ENCODE assay signal across 18 mouse cellular contexts in genomic region chr11:106671801-106672200, GRCm38 (mm10). TPM values are rescaled to one million over a fixed set of nuclear protein-coding genes. Genes with fewer than 3 reads are reported as not detected.
A peak's percentile ranks its signal among the peaks of the same experiment; 100 is the strongest.
DNase-seq lines count a peak whose midpoint lies in the region; ATAC-seq and TF ChIP-seq lines count a peak whose summit lies in the region.
"Had no signal": no experiment of that assay in that cellular context is flagged by ENCODE, and none has a peak within 500 bp of the region (broad histone marks: within the 10 kb centered on the region; RNA-seq: fewer than 3 reads in every experiment).

No protein-coding gene starts in this region.

- no peak for TF ChIP-seq CTCF in lung, adult 2 months (IDR thresholded peaks at IDR 0.05; ENCODE audit: insufficient read depth, low read length)

- peak; percentile 90 for DNase-seq in heart, adult 11 months
- no peak for DNase-seq in heart, postnatal 10 days
- DNase-seq in lung, adult 2 months: no peak
- DNase-seq in thymus, adult 18-20 months: peak; percentile 56 to 70
- DNase-seq in thymus, postnatal 4 days: peak; percentile 71
- DNase-seq in layer of hippocampus, adult 11-12 months (ENCODE audit: low spot score): no peak
- DNase-seq: cerebellum, adult 2 months; kidney, adult 2 months; kidney, postnatal 14 days; left cerebral cortex, postnatal 4 days; liver; liver, postnatal 0 days; right cerebral cortex, adult 18-20 months had no signal

- no peaks in the 10 kb centered on the region for H3K36me3 ChIP-seq in lung, embryonic 15.5 days
- H3K36me3 ChIP-seq: hindbrain, embryonic 12.5 days had no signal

- H3K9ac ChIP-seq in lung, embryonic 15.5 days: no peak overlapping the region
- H3K9ac ChIP-seq: hindbrain, embryonic 12.5 days; liver, postnatal 0 days had no signal

- intact Hi-C loops in heart, postnatal 10 days (cut with DNase I): no loop called here

- WGBS in lung, embryonic 15.5 days: 89% methylated on average over 8 of the region's 8 CpGs
- 84% methylated on average over 8 of the region's 8 CpGs for WGBS in lung, adult 2 months

- ATAC-seq in lung, embryonic 15.5 days (ENCODE audit: borderline replicate concordance, extremely low read depth, low FRiP score, low TSS enrichment): no peak
- ATAC-seq: inflammation-experienced regulatory T-cells, adult 6 months; liver, postnatal 0 days had no signal

- H3K4me3 ChIP-seq in lung, embryonic 15.5 days: no peak overlapping the region
- no peak overlapping the region for H3K4me3 ChIP-seq in lung, adult 2 months (replicated peaks; ENCODE audit: extremely low read depth, low read depth, low read length)
- H3K4me3 ChIP-seq: hindbrain, embryonic 12.5 days; left cerebral cortex, adult 2 months; megakaryocyte, embryonic 14.5 days had no signal

- H3K4me1 ChIP-seq in lung, embryonic 15.5 days: peaks cover 48% of the 10 kb centered on the region
- peaks cover 48% of the 10 kb centered on the region for H3K4me1 ChIP-seq in lung, adult 2 months (ENCODE audit: control insufficient read depth, insufficient read depth, low read length)

- H3K27me3 ChIP-seq in lung, embryonic 15.5 days: no peaks in the 10 kb centered on the region
- H3K27me3 ChIP-seq: hindbrain, embryonic 12.5 days; megakaryocyte, embryonic 14.5 days had no signal

- no peak for TF ChIP-seq POLR2A in lung, adult 2 months (IDR thresholded peaks at IDR 0.05; ENCODE audit: borderline replicate concordance, extremely low read depth, low read depth, low read length)

- no peaks in the 10 kb centered on the region for H3K9me3 ChIP-seq in lung, embryonic 15.5 days
- H3K9me3 ChIP-seq: hindbrain, embryonic 12.5 days; megakaryocyte, embryonic 14.5 days had no signal

- peak overlapping the region; percentile 2; the same call in 1 of the 2 replicates for H3K27ac ChIP-seq in lung, embryonic 15.5 days
- H3K27ac ChIP-seq: hindbrain, embryonic 12.5 days; left cerebral cortex, adult 2 months had no signal

- H3K4me2 ChIP-seq in lung, embryonic 15.5 days: no peak overlapping the region
- H3K4me2 ChIP-seq: hindbrain, embryonic 12.5 days had no signal

RNA-seq across cellular contexts. Expression of gene Tex2, which starts 58.6 kb away (rescaled TPM):
- 10 to 100 TPM; 40.1 to 40.3 TPM for total RNA-seq in heart, postnatal 10 days (2021)
- polyA plus RNA-seq in lung, embryonic 15.5 days (2015; fragmentation: Nextera tagmentation; extraction: Ambion mirVana): 9.7 and 9.8 TPM in 2 replicates
- 12.6 and 15.1 TPM in 2 replicates for polyA plus RNA-seq in lung, adult 2 months (2012; rRNA removed)

Comparison
In these comparisons a context has a peak if more than half of its experiments do, and no peak if none do; other contexts are left out.
1. DNase-seq: peak in heart, adult 11 months (single experiment), thymus, adult 18-20 months (2 of 2) and thymus, postnatal 4 days (single experiment); none in heart, postnatal 10 days (0 of 2), lung, adult 2 months (single experiment) and layer of hippocampus, adult 11-12 months (single experiment).